Mouse (Mus musculus) embryonic facial prominence, embryonic 12.5 days (tissue): ENCODE results near the gene Gal3st4. TPM values are rescaled to one million over a fixed set of nuclear protein-coding genes. Genes with fewer than 3 reads are reported as not detected.
A peak's percentile ranks its signal among the peaks of the same experiment; 100 is the strongest.

Experiments
- ATAC-seq: fragments of 200-750 bp; cut with Nextera tagmentation; 2 replicates; pipeline ENCODE4 v1.8.0; 2017; ENCODE audit not compliant: insufficient number of reproducible peaks, insufficient read depth, low FRiP score, low TSS enrichment
- H3K27ac ChIP-seq: fragments of 300-500 bp; sonication (generic); 2 replicates; pipeline ENCODE4 v1.5.1; 2016; ENCODE audit warnings: mild to moderate bottlenecking
- H3K27me3 ChIP-seq: fragments of 300-500 bp; sonication (generic); 2 replicates; pipeline ENCODE4 v1.6.1; 2016; ENCODE audit warnings: mild to moderate bottlenecking, moderate library complexity
- H3K36me3 ChIP-seq: fragments of 300-500 bp; sonication (generic); 2 replicates; pipeline ENCODE4 v1.6.1; 2016; ENCODE audit warnings: mild to moderate bottlenecking
- H3K4me1 ChIP-seq: fragments of 300-500 bp; sonication (generic); 2 replicates; pipeline ENCODE4 v1.6.1; 2016
- H3K4me2 ChIP-seq: fragments of 300-500 bp; sonication (generic); replicated peaks from 2 replicates; pipeline ENCODE4 v1.6.1; 2016; ENCODE audit warnings: mild to moderate bottlenecking, moderate library complexity
- H3K4me3 ChIP-seq: fragments of 300-500 bp; sonication (generic); 2 replicates; pipeline ENCODE4 v1.5.1; 2016; ENCODE audit warnings: mild to moderate bottlenecking
- H3K9ac ChIP-seq: fragments of 300-500 bp; sonication (generic); 2 replicates; pipeline ENCODE4 v1.6.1; 2016; ENCODE audit warnings: mild to moderate bottlenecking, moderate library complexity
- H3K9me3 ChIP-seq: fragments of 300-500 bp; sonication (generic); 2 replicates; pipeline ENCODE4 v1.6.1; 2016; ENCODE audit warnings: mild to moderate bottlenecking, moderate library complexity
- WGBS: fragments of 180-500 bp; shearing (Covaris S2); methylation state at CpG from one replicate; pipeline ENCODE4 v1.1.7; 2016; 5-methylcytosine and 5-hydroxymethylcytosine counted together
- polyA plus RNA-seq: library from polyadenylated mRNA; unstranded; fragments of >200 nt; fragmentation: Nextera tagmentation; extraction: Ambion mirVana; gene quantifications from 2 replicates; pipeline ENCODE4 v1.2.1, GENCODE M21; 2016

Gene Gal3st4
- polyA plus RNA-seq, 1 experiment from 2014 or later, result 4.3 TPM

DNA sequence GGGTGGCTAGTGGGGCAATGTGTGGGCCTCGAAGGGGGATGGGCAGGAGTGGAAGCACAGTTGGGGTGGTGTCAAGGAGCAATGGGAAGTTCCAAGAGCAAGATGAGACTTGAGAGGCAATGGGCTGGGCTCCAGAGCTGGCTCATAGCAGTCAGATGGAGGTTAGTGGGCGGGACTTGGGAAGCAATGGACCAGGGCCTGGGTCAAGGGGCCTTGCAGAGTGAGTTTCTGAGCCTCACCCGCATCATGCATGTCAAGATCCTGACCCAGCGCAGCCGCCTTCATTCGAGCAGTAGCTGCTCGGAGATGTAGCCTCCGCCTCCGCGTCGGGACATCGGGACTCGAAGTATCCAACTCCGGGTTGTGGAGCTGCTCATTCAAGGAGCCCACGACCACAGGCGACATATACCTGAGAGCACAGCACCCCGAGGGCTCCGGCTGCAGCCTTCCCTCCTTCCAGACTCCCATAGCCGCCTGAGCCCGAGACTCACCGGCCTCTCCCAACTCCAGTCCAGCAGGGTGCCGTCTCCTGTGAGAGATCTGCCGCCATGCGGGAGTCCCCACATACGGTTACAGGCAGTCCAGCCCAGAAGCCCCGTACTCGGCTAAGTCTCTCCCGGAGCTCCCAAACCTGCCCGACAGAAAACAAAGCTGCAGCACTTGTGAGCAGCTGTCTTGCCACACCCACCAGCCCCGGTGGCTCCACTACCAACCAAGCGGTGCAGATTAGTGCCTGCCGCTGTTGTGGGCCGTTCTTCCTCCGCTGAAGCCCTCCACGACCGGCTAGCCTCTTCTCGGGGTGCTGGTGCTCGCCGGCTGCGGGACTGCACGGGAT, 2.8 kb upstream of the Gal3st4 start:
- peak overlapping the region; percentile 52 for H3K9ac ChIP-seq
- 22% methylated on average over 41 of the region's 41 CpGs for WGBS
- H3K27me3 ChIP-seq, result no peaks in the 10 kb centered on the region
- peaks cover 60% of the 10 kb centered on the region for H3K4me1 ChIP-seq
- H3K4me2 ChIP-seq, result peak overlapping the region; percentile 51
- peak overlapping the region; percentile 22 for H3K4me3 ChIP-seq
- 0 out of 2 replicates have a peak overlapping the region, but pooled peaks have one; percentile 50 for H3K27ac ChIP-seq
- H3K9me3 ChIP-seq, result no peaks in the 10 kb centered on the region; the same call in 1 of the 2 replicates
- ATAC-seq, result no peak
- peaks cover 35% of the 10 kb centered on the region for H3K36me3 ChIP-seq

DNA sequence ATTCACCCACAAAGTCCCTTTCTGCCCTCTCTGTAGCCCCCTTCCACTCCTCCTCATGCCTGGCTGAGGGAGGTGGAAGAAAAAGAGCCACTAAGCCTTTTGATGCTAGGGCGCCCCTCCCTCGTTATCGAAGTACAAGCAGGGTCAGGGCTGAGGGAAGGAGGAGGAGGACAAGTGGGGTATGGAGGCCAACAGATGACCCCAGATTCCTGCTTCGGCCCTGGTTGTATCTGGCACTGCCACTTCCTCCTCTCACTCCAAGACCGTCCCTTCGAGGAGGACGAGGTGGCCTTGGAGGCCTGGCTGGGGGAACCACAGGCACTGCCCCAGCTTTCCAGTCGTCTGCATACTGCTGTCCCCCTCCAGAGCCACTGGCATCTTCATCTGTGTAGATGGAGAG, 1.5 kb upstream of the Gal3st4 start:
- 69% methylated on average over 8 of the region's 8 CpGs for WGBS
- Histone ChIP-seq H3K9me3 (no peaks in the 10 kb centered on the region), H3K36me3 (peaks cover 35% of the 10 kb centered on the region), H3K27me3 (no peaks in the 10 kb centered on the region), H3K9ac (no peak overlapping the region), H3K4me2 (no peak overlapping the region), H3K4me1 (peaks cover 60% of the 10 kb centered on the region), H3K4me3 (no peak overlapping the region), H3K27ac (no peak overlapping the region)
- no peak for ATAC-seq

DNA sequence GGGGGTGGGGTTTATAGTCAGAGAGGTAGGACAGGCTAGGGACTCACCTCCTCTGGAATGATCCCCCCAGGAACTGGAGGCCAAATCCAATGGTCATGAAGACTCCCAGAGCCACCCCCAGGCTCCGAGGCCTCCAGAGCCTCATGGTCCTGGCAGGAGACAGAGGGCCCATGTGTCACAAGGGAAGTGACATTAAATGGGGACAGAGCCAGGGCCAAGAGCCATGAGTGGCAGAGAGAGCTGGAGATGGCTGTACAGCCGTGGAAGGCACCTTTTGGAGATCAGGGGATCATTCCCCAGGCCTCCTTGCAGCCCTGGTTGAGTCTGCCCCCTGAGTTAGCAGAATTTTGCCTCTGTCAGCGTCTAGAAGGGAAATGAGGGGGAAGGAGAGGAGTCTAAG, 1.4 kb downstream of the Gal3st4 start:
- no peak overlapping the region for H3K4me2 ChIP-seq
- H3K36me3 ChIP-seq, result peaks cover 21% of the 10 kb centered on the region
- WGBS, result 48% methylated on average over 3 of the region's 3 CpGs
- no peak for ATAC-seq
- no peaks in the 10 kb centered on the region for H3K9me3 ChIP-seq
- H3K27ac ChIP-seq, result no peak overlapping the region
- peaks cover 34% of the 10 kb centered on the region for H3K4me1 ChIP-seq
- no peak overlapping the region for H3K9ac ChIP-seq
- H3K27me3 ChIP-seq, result no peaks in the 10 kb centered on the region
- no peak overlapping the region for H3K4me3 ChIP-seq

DNA sequence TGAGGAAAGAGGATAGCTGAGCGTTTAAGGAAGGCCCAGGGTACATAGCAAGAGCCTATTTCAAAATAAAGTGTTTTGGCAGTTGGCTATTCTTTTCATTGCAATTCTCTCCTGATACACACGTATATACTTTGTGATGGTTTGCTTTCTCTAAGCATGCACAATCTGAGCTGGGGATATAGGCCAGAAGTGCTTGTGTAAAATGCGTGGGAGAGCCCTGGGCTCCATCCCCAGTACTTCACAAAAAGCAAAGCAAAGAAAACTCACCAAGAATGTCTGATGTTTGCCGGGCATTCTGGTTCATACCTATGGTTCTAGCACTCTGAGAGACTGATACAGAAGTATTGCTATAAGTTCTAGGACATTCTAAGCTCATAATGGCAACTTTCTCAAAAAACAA, 3.7 kb downstream of the Gal3st4 start:
- no peak overlapping the region for H3K4me3 ChIP-seq
- no peak for ATAC-seq
- 82% methylated on average over 4 of the region's 4 CpGs for WGBS

DNA sequence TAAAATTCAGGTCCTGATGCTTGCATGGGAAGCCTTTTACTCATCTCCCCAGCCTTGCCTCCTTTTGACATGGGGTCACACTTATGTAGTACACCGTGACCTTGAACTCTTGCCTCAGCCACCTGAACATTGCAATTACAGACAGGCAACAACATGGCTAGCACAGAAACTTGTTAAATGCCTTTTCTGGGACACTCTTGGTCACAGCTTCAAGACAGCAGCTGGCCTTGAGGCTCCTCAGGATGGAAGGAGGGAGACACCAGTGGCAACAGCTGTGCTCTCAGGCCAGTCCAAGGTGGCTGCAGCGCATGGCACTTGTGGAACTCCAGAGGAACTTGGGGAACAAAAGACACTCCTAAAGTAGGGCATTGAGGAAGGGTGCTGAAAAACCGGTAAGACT, 5.5 kb downstream of the Gal3st4 start:
- Histone ChIP-seq H3K9me3 (no peaks in the 10 kb centered on the region), H3K27me3 (no peaks in the 10 kb centered on the region), H3K27ac (no peak overlapping the region), H3K9ac (no peak overlapping the region), H3K4me2 (no peak overlapping the region), H3K4me1 (peaks cover 20% of the 10 kb centered on the region), H3K4me3 (no peak overlapping the region), H3K36me3 (peaks cover 13% of the 10 kb centered on the region)
- no peak for ATAC-seq
- 87% methylated on average over 3 of the region's 3 CpGs for whole genome bisulfite sequencing

More for the DNA sequence above, 3.7 kb downstream of the Gal3st4 start:
- Histone ChIP-seq H3K9ac (no peak overlapping the region), H3K27me3 (no peaks in the 10 kb centered on the region), H3K27ac (no peak overlapping the region), H3K9me3 (no peaks in the 10 kb centered on the region), H3K36me3 (peaks cover 10% of the 10 kb centered on the region), H3K4me1 (peaks cover 22% of the 10 kb centered on the region; the same call in 1 of the 2 replicates), H3K4me2 (no peak overlapping the region)

DNA sequence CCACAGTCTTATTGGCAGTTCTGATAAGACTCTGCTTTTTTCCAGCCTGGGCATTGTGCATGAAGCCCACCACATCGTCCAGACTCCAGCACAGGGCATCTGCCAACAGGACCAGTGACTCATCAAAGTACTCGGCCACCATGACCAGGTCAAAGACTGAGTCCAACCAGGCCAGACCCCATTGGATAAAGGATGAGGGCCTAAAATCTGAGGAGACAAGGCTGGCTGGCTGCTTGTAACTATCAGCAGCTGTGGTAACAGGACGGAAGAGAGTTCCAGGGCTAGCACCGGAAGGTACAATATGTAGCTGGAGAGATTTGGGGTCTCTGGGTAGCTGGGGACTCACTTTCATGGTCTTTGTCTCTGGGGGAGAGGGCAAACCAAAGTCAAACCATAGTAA, 6.9 kb downstream of the Gal3st4 start:
- no peaks in the 10 kb centered on the region for H3K27me3 ChIP-seq
- H3K4me1 ChIP-seq, result peaks cover 16% of the 10 kb centered on the region
- H3K27ac ChIP-seq, result no peak overlapping the region
- no peak for ATAC-seq
- no peak overlapping the region for H3K4me2 ChIP-seq
- no peak overlapping the region for H3K9ac ChIP-seq
- no peaks in the 10 kb centered on the region for H3K9me3 ChIP-seq
- peaks cover 27% of the 10 kb centered on the region for H3K36me3 ChIP-seq
- H3K4me3 ChIP-seq, result no peak overlapping the region
- WGBS, result 94% methylated on average over 4 of the region's 4 CpGs

DNA sequence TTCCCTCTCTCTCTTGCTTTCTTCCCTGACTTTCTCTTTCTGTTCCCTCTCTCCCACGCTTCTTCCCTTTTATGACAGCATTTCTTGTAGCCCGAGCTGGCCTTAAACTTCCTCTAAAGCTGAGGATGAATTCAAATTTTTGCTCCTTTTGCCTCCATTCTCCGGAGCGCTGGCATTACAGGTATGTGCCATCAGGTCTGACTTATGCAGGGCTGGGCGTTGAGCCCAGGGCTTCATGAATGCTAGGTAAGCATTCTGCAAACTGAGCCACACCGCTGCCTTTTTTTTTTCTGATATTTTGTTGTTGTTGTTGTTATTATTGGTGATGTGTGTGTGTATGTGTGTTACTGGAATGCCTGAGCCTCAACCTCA, 8.4 kb downstream of the Gal3st4 start:
- Histone ChIP-seq H3K4me3 (peak overlapping the region; percentile 79), H3K4me2 (peak overlapping the region; percentile 92), H3K36me3 (peaks cover 42% of the 10 kb centered on the region), H3K27ac (peak overlapping the region; percentile 69; the same call in 1 of the 2 replicates), H3K9ac (peak overlapping the region; percentile 83), H3K9me3 (no peaks in the 10 kb centered on the region), H3K27me3 (no peaks in the 10 kb centered on the region), H3K4me1 (peaks cover 16% of the 10 kb centered on the region)
- ATAC-seq, result no peak
- 14% methylated on average over 6 of the region's 6 CpGs for WGBS

DNA sequence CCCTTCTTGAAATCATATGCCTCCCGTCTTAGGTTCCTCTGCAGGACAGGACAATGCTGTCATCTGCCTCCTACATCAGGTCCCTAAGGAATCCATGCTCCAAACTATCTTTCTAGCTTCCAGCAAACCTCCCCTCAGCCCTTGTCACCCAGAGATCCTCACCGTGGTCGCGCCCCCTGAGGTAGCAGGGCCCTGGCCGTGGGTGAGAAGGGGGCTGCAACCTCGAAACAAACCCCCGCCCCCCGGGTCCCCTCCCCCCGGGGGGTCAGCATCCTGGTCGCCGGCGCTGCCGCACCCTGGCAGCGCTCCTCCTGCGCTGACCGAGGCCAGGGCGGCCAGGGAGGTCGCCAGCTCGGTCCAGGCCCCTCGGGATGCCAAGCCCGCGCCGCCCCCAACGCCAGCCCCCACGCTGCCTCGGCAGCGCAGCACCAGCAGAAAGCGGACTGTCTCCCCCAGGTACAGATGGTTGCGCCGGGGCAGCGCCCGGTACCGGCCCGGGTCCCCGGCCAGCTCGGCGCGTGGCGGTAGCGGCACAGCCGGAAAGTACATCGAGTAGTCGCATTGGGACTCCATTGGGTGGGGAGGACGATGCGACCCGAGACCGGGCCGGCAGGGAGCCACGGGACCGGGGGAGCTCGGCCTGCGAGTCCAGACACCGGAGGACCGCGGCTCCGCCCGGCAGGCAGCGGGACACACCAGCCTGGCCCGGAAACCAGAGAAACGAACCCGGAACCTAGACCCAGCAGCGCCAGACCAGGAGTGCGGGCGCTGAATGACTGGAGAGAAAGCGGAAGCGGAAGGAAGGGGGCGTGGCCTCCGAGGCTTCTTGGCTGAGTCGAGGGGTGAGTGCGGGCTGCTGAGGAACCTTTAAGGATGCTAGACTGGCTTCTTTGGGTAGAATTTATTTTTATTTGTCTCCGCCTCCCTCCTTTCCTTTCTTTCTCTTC, 9.1 kb downstream of the Gal3st4 start, which contains the start of gene BC037034:
Gene BC037034, minus strand, starts transcription at position 774 of the 947 bp plus-strand sequence.
- Histone ChIP-seq H3K9me3 (no peaks in the 10 kb centered on the region), H3K36me3 (peaks cover 47% of the 10 kb centered on the region), H3K4me3 (peak within 1 kb of the TSS; percentile 79), H3K27ac (peak within 1 kb of the TSS; percentile 69), H3K9ac (peak within 1 kb of the TSS; percentile 83), H3K4me1 (peaks cover 16% of the 10 kb centered on the region), H3K4me2 (peak within 1 kb of the TSS; percentile 92), H3K27me3 (no peaks in the 10 kb centered on the region)
- WGBS, result under 1% methylated on average over 69 of the region's 71 CpGs
- peak; percentile 68 for ATAC-seq

DNA sequence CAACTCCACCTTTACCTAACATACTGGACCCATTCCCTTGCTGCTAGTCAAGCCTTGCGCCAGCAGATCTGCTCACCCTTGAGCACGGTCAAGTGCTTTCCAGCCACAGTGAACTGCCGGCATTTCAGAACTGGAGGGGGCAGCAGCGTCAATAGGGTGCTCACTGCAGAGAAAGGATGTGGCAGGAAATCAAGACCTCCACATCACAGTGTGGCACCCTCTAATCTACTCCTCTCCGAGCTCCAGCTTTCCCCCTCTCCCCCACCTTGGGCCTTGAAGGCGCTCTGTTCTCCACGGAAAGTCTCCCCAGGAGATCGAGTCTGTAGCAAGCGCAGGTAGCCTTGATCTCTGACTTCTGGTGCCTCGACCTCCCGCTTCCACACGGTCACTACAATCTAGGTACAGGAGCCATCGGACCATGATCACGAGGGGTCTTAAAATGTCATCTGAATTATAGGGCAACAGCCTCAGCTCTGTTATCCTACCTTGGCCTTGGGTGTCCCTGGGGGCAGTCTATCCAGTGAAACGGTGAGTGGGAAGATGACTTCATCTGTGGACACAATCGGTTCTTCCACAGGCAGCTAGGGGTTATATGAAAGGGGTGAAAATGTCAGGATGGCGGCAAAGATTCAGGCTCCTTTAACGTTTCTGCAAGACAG, 9.9 kb downstream of the Gal3st4 start:
- Histone ChIP-seq H3K9me3 (no peaks in the 10 kb centered on the region), H3K4me3 (peak overlapping the region; percentile 79), H3K36me3 (peaks cover 51% of the 10 kb centered on the region), H3K9ac (peak overlapping the region; percentile 83), H3K27ac (no peak overlapping the region), H3K4me2 (peak overlapping the region; percentile 92), H3K27me3 (no peaks in the 10 kb centered on the region), H3K4me1 (peaks cover 16% of the 10 kb centered on the region)
- 66% methylated on average over 18 of the region's 18 CpGs for WGBS
- ATAC-seq, result no peak

DNA sequence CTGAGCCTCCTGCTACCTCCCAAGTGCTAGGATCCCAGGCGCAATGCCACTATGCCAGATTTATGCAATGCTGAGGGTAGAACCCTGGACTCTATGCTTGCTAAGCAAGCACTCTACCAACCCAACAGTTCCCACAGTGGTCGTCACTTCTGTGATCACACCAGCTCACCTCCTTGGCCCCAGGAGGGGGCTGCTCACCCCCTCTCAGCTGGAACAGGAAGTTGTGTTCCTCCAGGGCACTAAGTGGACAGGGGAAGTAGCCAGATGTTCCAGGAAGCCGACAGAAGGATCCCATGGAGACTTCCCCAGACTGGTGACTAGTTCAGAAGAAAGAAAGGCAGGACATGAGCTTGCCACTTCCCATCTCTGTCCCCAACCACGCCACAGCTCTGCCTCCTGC, 10.6 kb downstream of the Gal3st4 start:
- H3K4me2 ChIP-seq, result no peak overlapping the region
- WGBS, result 67% methylated on average over 4 of the region's 4 CpGs

DNA sequence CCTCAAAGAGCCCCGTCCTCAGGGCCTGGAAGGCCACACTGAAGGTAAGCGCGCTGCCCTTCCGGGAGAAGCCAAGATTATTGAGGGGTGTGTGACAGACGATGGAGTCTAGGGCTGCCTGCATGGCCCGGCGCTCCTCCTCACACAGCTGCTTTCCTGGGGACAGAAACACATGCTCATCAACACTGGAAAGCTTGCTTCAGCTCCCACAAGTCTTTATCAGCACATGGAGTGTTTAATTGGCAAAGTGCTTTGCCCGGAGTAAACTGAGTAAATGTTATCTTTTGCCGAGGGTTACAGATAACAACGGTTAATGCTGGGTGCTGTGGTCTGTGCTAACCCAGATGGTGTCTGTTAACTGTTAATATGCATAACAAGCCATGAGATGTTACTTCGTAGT, 11.8 kb downstream of the Gal3st4 start:
- H3K36me3 ChIP-seq, result peaks cover 44% of the 10 kb centered on the region
- H3K4me1 ChIP-seq, result peaks cover 20% of the 10 kb centered on the region
- H3K9me3 ChIP-seq, result no peaks in the 10 kb centered on the region
- ATAC-seq, result no peak
- H3K27ac ChIP-seq, result no peak overlapping the region
- H3K4me3 ChIP-seq, result no peak overlapping the region
- no peak overlapping the region for H3K4me2 ChIP-seq
- 83% methylated on average over 11 of the region's 11 CpGs for WGBS
- H3K27me3 ChIP-seq, result no peaks in the 10 kb centered on the region
- no peak overlapping the region for H3K9ac ChIP-seq

More for the DNA sequence above, 10.6 kb downstream of the Gal3st4 start:
- H3K4me3 ChIP-seq, result 0 out of 2 replicates have a peak overlapping the region, but pooled peaks have one; percentile 79
- no peak for ATAC-seq
- no peak overlapping the region for H3K9ac ChIP-seq
- no peak overlapping the region for H3K27ac ChIP-seq
- H3K36me3 ChIP-seq, result peaks cover 51% of the 10 kb centered on the region
- H3K27me3 ChIP-seq, result no peaks in the 10 kb centered on the region
- no peaks in the 10 kb centered on the region for H3K9me3 ChIP-seq
- peaks cover 16% of the 10 kb centered on the region for H3K4me1 ChIP-seq
